Mouse (Mus musculus) forebrain, embryonic 12.5 days (tissue): ENCODE measurements around the gene Zfp42. TPM values are rescaled to one million over a fixed set of nuclear protein-coding genes. Genes with fewer than 3 reads are reported as not detected.
"Not testable (repeated sequence)": the region's sequence is repeated elsewhere in the genome, so short reads cannot be mapped to it uniquely, and the experiment has no call there.

Experiments
- ATAC-seq: fragments of 200-750 bp; cut with Nextera tagmentation; 2 replicates; pipeline ENCODE4 v1.8.0; 2017; ENCODE audit warnings: moderate TSS enrichment; ENCODE audit not compliant: low FRiP score
- H3K27ac ChIP-seq: fragments of 300-500 bp; sonication (generic); 2 replicates; pipeline ENCODE4 v1.5.1; 2016; ENCODE audit warnings: mild to moderate bottlenecking
- H3K27me3 ChIP-seq: fragments of 300-500 bp; sonication (generic); 2 replicates; pipeline ENCODE4 v1.6.1; 2016; ENCODE audit warnings: mild to moderate bottlenecking
- H3K36me3 ChIP-seq: fragments of 300-500 bp; sonication (generic); replicated peaks from 2 replicates; pipeline ENCODE4 v1.6.1; 2016; ENCODE audit warnings: mild to moderate bottlenecking
- H3K4me1 ChIP-seq: fragments of 300-500 bp; sonication (generic); 2 replicates; pipeline ENCODE4 v1.6.1; 2016
- H3K4me2 ChIP-seq: fragments of 300-500 bp; sonication (generic); 2 replicates; pipeline ENCODE4 v1.6.1; 2016; ENCODE audit warnings: mild to moderate bottlenecking, moderate library complexity
- H3K4me3 ChIP-seq: fragments of 300-500 bp; sonication (generic); replicated peaks from 2 replicates; pipeline ENCODE4 v1.5.1; 2016; ENCODE audit warnings: mild to moderate bottlenecking
- H3K9ac ChIP-seq: fragments of 300-500 bp; sonication (generic); 2 replicates; pipeline ENCODE4 v1.6.1; 2016; ENCODE audit warnings: mild to moderate bottlenecking
- H3K9me3 ChIP-seq: fragments of 300-500 bp; sonication (generic); 2 replicates; pipeline ENCODE4 v1.6.1; 2016
- WGBS: fragments of 180-500 bp; shearing (Covaris S2); methylation state at CpG from one replicate; pipeline ENCODE4 v1.1.7; 2016; 5-methylcytosine and 5-hydroxymethylcytosine counted together
- polyA plus RNA-seq: library from polyadenylated mRNA; unstranded; fragments of >200 nt; fragmentation: Nextera tagmentation; extraction: Ambion mirVana; gene quantifications from 2 replicates; pipeline ENCODE4 v1.2.1, GENCODE M21; 2016

Zfp42 gene
- polyA plus RNA-seq, result not detected in 2 replicates

DNA sequence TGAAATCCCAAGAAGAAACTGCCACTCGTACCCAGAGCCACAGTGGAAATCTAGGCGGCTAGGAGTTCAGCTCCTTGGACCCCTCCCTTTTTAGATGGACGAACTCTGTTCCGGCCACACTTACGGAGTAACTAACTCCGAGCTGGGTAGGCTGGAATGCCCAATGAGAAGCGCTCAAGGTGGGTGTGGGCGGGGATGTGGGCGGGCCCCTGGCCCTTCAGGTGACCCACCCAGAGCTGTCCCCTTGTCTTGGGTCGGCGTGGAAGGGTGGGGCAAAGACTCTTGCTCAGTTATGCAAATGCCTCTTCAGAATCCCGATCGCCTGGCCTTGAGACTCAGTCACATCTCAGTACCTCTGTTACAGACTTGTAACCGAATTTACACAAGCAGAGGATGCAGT lies at the start of gene Zfp42:
Zfp42 (minus strand) TSS at position 85 of the 400 bp plus-strand sequence.
- Histone ChIP-seq H3K27ac (no peak within 1 kb of the TSS), H3K9me3 (no peaks in the 10 kb centered on the region), H3K9ac (no peak within 1 kb of the TSS), H3K4me3 (no peak within 1 kb of the TSS), H3K4me1 (no peaks in the 10 kb centered on the region), H3K27me3 (no peaks in the 10 kb centered on the region), H3K36me3 (no peaks in the 10 kb centered on the region), H3K4me2 (no peak within 1 kb of the TSS)
- 52% methylated on average over 14 of the region's 14 CpGs for WGBS
- ATAC-seq, result no peak

- WGBS, result 26% methylated on average over 12 of the region's 12 CpGs
- H3K27me3 ChIP-seq, result no peaks in the 10 kb centered on the region
- H3K9ac ChIP-seq, result no peak overlapping the region
- no peak overlapping the region for H3K4me2 ChIP-seq
- peaks cover 8% of the 10 kb centered on the region; the same call in 1 of the 2 replicates for H3K4me1 ChIP-seq
- H3K4me3 ChIP-seq, result no peak overlapping the region
- no peaks in the 10 kb centered on the region for H3K36me3 ChIP-seq
- peak; percentile 84 for ATAC-seq
- H3K9me3 ChIP-seq, result no peaks in the 10 kb centered on the region
- no peak overlapping the region for H3K27ac ChIP-seq
Measured at GRCm38 (mm10) chr8:43356069-43356770, 49.4 kb upstream of the Zfp42 start.

DNA sequence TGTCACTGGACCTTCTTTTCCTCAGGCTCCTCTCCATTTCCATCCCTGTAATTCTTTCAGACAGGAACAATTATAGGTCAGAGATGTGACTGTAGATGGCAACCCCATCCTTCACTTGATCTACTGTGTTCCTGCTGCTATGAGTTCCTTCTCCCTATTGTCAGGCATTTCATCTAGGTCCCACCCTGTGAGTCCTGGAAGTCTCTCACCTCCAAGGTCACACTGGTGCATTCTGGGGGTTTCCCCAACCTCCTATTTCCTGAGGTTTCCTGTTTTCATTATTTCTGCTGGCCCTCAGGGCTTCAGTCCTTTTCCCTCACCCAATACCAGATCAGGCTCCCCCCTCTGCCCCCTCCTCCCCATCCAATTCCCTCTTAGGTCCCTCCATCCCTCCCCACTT lies 45.5 kb upstream of the Zfp42 start:
- not testable (repeated sequence) for ATAC-seq, H3K9me3 ChIP-seq

DNA sequence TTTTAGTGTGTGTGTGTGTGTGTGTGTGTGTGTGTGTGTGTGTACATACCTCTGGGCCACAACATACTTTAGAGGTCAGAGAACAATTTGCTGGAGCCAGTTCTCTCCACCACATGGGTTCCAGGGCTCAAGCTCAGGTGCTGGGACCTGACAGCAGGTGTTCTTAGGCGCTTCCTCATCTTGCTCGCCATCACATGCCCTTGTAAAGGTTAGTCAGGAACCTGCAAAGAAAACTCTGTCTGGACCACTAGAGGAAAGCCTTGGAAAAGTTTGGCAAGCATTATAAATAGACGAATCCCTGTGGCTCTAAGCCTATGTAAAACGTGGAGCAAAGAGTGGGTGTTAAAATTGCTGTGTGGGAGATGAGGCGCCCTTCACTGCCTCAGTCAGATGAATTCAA lies 31.8 kb upstream of the Zfp42 start:
- H3K9me3 ChIP-seq, result no peaks in the 10 kb centered on the region
- H3K4me1 ChIP-seq, result no peaks in the 10 kb centered on the region
- WGBS, result 82% methylated on average over 5 of the region's 5 CpGs
- H3K27ac ChIP-seq, result no peak overlapping the region
- no peak overlapping the region for H3K4me2 ChIP-seq
- no peak overlapping the region for H3K9ac ChIP-seq
- H3K36me3 ChIP-seq, result no peaks in the 10 kb centered on the region
- no peak overlapping the region for H3K4me3 ChIP-seq
- no peaks in the 10 kb centered on the region for H3K27me3 ChIP-seq
- ATAC-seq, result no peak

More for the DNA sequence above, 45.5 kb upstream of the Zfp42 start:
- not testable (repeated sequence) for H3K4me1 ChIP-seq, H3K9ac ChIP-seq, H3K27me3 ChIP-seq, H3K4me2 ChIP-seq, H3K36me3 ChIP-seq, H3K27ac ChIP-seq, H3K4me3 ChIP-seq

DNA sequence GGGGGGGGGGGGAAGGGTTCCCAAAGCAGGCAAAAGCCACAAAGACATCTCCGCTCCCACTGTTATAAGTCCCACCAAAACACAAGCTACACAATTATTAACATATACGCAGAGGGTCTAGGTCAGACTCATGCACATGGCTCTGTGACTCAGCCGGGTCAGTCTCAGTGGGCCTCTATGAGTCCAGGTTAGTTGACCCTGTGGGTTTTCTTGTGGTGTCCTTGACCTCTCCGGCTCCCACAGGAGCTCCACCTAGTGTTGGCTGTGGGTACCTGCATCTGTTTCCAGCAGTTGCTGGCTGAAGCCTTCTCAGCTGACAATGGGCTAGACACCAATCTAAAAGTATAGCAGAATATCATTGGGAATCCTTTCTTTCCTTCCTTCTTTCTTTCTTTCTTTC lies 26.7 kb upstream of the Zfp42 start:
- no peak overlapping the region for H3K27ac ChIP-seq
- H3K4me2 ChIP-seq, result no peak overlapping the region
- ATAC-seq, result 0 out of 2 replicates have a peak, but pooled peaks have one; percentile 30
- H3K4me3 ChIP-seq, result no peak overlapping the region
- H3K4me1 ChIP-seq, result no peaks in the 10 kb centered on the region
- no peak overlapping the region for H3K9ac ChIP-seq
- H3K36me3 ChIP-seq, result no peaks in the 10 kb centered on the region
- no peaks in the 10 kb centered on the region for H3K27me3 ChIP-seq
- no peaks in the 10 kb centered on the region for H3K9me3 ChIP-seq
- 62% methylated on average over 4 of the region's 4 CpGs for WGBS

- Histone ChIP-seq H3K4me3 (no peak overlapping the region), H3K4me2 (no peak overlapping the region), H3K27ac (no peak overlapping the region), H3K9me3 (no peaks in the 10 kb centered on the region), H3K36me3 (no peaks in the 10 kb centered on the region), H3K9ac (no peak overlapping the region), H3K27me3 (no peaks in the 10 kb centered on the region), H3K4me1 (no peaks in the 10 kb centered on the region)
- 94% methylated on average over 7 of the region's 7 CpGs for WGBS
- ATAC-seq, result no peak
Measured at GRCm38 (mm10) chr8:43331657-43332056, 24.9 kb upstream of the Zfp42 start.

- no peak for ATAC-seq
- H3K4me2 ChIP-seq, result no peak overlapping the region
- no peak overlapping the region for H3K27ac ChIP-seq
- 94% methylated on average over 21 of the region's 21 CpGs for WGBS
- no peaks in the 10 kb centered on the region for H3K4me1 ChIP-seq
- H3K4me3 ChIP-seq, result no peak overlapping the region
- no peak overlapping the region for H3K9ac ChIP-seq
- no peaks in the 10 kb centered on the region for H3K36me3 ChIP-seq
- no peaks in the 10 kb centered on the region for H3K27me3 ChIP-seq
- no peaks in the 10 kb centered on the region for H3K9me3 ChIP-seq
Measured at GRCm38 (mm10) chr8:43329913-43330705, 23.3 kb upstream of the Zfp42 start.

DNA sequence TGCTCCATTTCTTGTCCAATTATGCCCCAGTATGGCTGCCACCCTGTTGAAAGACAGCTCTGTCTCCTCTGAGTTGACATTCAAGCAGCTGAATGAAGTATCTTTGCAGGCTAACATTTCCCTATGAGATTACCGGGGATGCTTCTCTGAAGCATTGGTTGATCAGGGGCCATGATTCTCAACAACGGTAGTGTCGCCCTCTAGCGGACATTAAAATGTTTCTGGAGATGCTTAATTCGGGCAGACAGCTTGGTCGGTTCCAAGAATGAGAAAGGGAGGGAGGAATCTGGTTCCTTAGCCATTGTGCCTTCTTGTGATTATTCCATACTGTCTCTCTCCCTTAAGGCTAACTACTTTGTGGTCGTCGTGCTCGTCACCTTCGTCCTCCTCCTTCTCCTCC lies 21.9 kb upstream of the Zfp42 start:
- Histone ChIP-seq H3K27ac (no peak overlapping the region), H3K9ac (no peak overlapping the region), H3K4me2 (no peak overlapping the region), H3K36me3 (no peaks in the 10 kb centered on the region), H3K27me3 (no peaks in the 10 kb centered on the region), H3K4me3 (no peak overlapping the region), H3K4me1 (no peaks in the 10 kb centered on the region), H3K9me3 (no peaks in the 10 kb centered on the region)
- 83% methylated on average over 10 of the region's 10 CpGs for WGBS
- no peak for ATAC-seq

DNA sequence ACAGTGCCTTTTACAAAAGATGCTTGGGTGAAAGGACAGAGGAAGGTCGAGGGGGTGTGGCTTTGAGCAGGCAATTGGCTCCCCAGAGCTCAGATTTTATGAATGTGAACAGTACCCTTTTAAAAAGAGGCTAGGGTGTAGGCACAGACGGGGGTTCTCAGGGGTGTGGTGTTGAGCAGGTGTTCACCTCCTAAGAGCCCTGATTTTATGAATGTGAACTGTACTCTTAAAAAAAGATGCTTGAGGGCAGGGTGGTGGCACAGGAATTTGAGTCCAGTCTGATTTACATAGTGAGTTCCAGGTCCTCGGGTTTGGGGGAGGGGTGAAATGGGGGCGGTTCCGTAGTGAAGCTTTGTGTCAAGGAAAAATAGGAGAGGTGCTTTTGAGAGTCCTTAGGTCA lies 14.0 kb upstream of the Zfp42 start:
- peak; percentile 20; the same call in 1 of the 2 replicates for ATAC-seq
- H3K4me2 ChIP-seq, result no peak overlapping the region
- 86% methylated on average over 5 of the region's 5 CpGs for WGBS
- no peaks in the 10 kb centered on the region for H3K36me3 ChIP-seq
- no peaks in the 10 kb centered on the region for H3K4me1 ChIP-seq
- H3K27ac ChIP-seq, result no peak overlapping the region
- H3K9ac ChIP-seq, result no peak overlapping the region
- H3K4me3 ChIP-seq, result no peak overlapping the region
- H3K9me3 ChIP-seq, result 0 out of 2 replicates have a peak, but pooled peaks cover 2% of the 10 kb centered on the region
- no peaks in the 10 kb centered on the region for H3K27me3 ChIP-seq

- Histone ChIP-seq H3K4me1 (no peaks in the 10 kb centered on the region), H3K4me2 (no peak overlapping the region), H3K4me3 (no peak overlapping the region), H3K27me3 (no peaks in the 10 kb centered on the region), H3K27ac (no peak overlapping the region), H3K9me3 (no peaks in the 10 kb centered on the region), H3K36me3 (no peaks in the 10 kb centered on the region), H3K9ac (no peak overlapping the region)
- WGBS, result 88% methylated on average over 2 of the region's 2 CpGs
- ATAC-seq, result no peak
Measured at GRCm38 (mm10) chr8:43308213-43308612, 1.4 kb upstream of the Zfp42 start.

- Histone ChIP-seq H3K36me3 (no peaks in the 10 kb centered on the region), H3K4me3 (no peak overlapping the region), H3K27ac (no peak overlapping the region), H3K4me1 (no peaks in the 10 kb centered on the region), H3K9me3 (no peaks in the 10 kb centered on the region), H3K9ac (no peak overlapping the region), H3K27me3 (no peaks in the 10 kb centered on the region), H3K4me2 (no peak overlapping the region)
- ATAC-seq, result no peak
- 95% methylated on average over 14 of the region's 14 CpGs for WGBS
Measured at GRCm38 (mm10) chr8:43305676-43306075, 1.1 kb downstream of the Zfp42 start.

- Histone ChIP-seq H3K36me3 (no peaks in the 10 kb centered on the region), H3K4me1 (no peaks in the 10 kb centered on the region), H3K9me3 (no peaks in the 10 kb centered on the region), H3K4me3 (no peak overlapping the region), H3K27me3 (no peaks in the 10 kb centered on the region), H3K4me2 (no peak overlapping the region), H3K9ac (no peak overlapping the region), H3K27ac (no peak overlapping the region)
- 68% methylated on average over 5 of the region's 5 CpGs for WGBS
- no peak for ATAC-seq
Measured at GRCm38 (mm10) chr8:43299796-43300195, 7.0 kb downstream of the Zfp42 start.

DNA sequence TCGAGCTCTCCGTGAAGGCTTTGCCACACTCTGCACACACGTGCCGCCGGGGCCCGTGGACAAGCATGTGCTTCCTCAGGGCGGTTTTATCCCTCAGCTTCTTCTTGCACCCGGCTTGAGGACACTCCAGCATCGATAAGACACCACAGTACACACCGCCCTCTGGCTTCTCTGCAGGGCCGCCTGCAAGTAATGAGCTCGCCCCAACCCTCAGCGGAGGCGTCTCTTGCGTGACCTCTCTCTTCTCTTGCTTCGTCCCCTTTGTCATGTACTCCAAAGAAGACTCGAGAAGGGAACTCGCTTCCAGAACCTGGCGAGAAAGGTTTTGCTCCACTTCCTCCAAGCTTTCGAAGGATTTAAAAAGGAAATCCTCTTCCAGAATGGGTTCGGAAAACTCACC lies 11.0 kb downstream of the Zfp42 start:
- Histone ChIP-seq H3K27me3 (no peaks in the 10 kb centered on the region), H3K4me1 (no peaks in the 10 kb centered on the region), H3K4me3 (no peak overlapping the region), H3K9ac (no peak overlapping the region), H3K9me3 (no peaks in the 10 kb centered on the region), H3K36me3 (no peaks in the 10 kb centered on the region), H3K4me2 (no peak overlapping the region), H3K27ac (no peak overlapping the region)
- 93% methylated on average over 21 of the region's 21 CpGs for WGBS
- no peak for ATAC-seq
